8 mouse cellular contexts compared by ENCODE assay signal in genomic region chr6:85452816-85453215, GRCm38 (mm10). TPM values are rescaled to one million over a fixed set of nuclear protein-coding genes. Genes with fewer than 3 reads are reported as not detected.
DNase-seq lines count a peak whose midpoint lies in the region; ATAC-seq and TF ChIP-seq lines count a peak whose summit lies in the region.

No protein-coding gene starts in this region.

- no peaks in the 10 kb centered on the region for H3K36me3 ChIP-seq in spleen, adult 2 months (ENCODE audit: control insufficient read depth, insufficient read depth, low read length)
- no peaks in the 10 kb centered on the region for H3K36me3 ChIP-seq in hindbrain, embryonic 13.5 days
- H3K36me3 ChIP-seq in midbrain, embryonic 14.5 days (ENCODE audit: control insufficient read depth, insufficient read depth, low read length) = no peaks in the 10 kb centered on the region

- H3K4me1 ChIP-seq in spleen, adult 2 months (ENCODE audit: control insufficient read depth, insufficient read depth, insufficient read length) = peaks cover 15% of the 10 kb centered on the region; the same call in 1 of the 2 replicates
- H3K4me1 ChIP-seq in hindbrain, embryonic 13.5 days (replicated peaks) = peaks cover 58% of the 10 kb centered on the region
- H3K4me1 ChIP-seq in midbrain, embryonic 14.5 days (ENCODE audit: control insufficient read depth, insufficient read depth, low read length) = peaks cover 24% of the 10 kb centered on the region

- H3K4me3 ChIP-seq in spleen, adult 2 months (ENCODE audit: extremely low read depth, insufficient read depth, insufficient read length) = peak overlapping the region; percentile 96
- H3K4me3 ChIP-seq in hindbrain, embryonic 13.5 days = peak overlapping the region; percentile 56
- H3K4me3 ChIP-seq in midbrain, embryonic 14.5 days (replicated peaks; ENCODE audit: low read depth, low read length) = peak overlapping the region; percentile 56

- no peak for TF ChIP-seq POLR2A in spleen, adult 2 months (IDR thresholded peaks at IDR 0.05; ENCODE audit: low read depth, low read length)

- H3K27ac ChIP-seq in spleen, adult 2 months (ENCODE audit: insufficient read depth, low read length) = peak overlapping the region; percentile 79; the same call in 1 of the 2 replicates
- H3K27ac ChIP-seq in hindbrain, embryonic 13.5 days = peak overlapping the region; percentile 95
- peak overlapping the region; percentile 92 for H3K27ac ChIP-seq in midbrain, embryonic 14.5 days (replicated peaks; ENCODE audit: low read depth, low read length)

- H3K9ac ChIP-seq in hindbrain, embryonic 13.5 days = peak overlapping the region; percentile 83
- peak overlapping the region; percentile 80 for H3K9ac ChIP-seq in midbrain, embryonic 14.5 days (replicated peaks; ENCODE audit: low read length)

- DNase-seq in adrenal gland, adult 2 months = peak; percentile 70
- no peak for DNase-seq in adrenal gland, postnatal 4 days (ENCODE audit: low spot score in 2 of 2)
- DNase-seq in spleen, adult 2 months (ENCODE audit: low read depth in 1 of 2, low spot score in 2 of 2) = no peak
- no peak for DNase-seq in spleen, postnatal 14 days (ENCODE audit: low spot score in 2 of 2)
- no peak for DNase-seq in midbrain, embryonic 14.5 days
- no peak for DNase-seq in layer of hippocampus, adult 18-20 months (ENCODE audit: low spot score in 2 of 2)
- DNase-seq in adipocyte (ENCODE audit: low spot score) = no peak

- 8% methylated on average over 7 of the region's 7 CpGs for WGBS in spleen, adult 2 months
- 12% methylated on average over 7 of the region's 7 CpGs for whole genome bisulfite sequencing in hindbrain, embryonic 13.5 days
- 11% methylated on average over 7 of the region's 7 CpGs for WGBS in midbrain, embryonic 14.5 days

- no peaks in the 10 kb centered on the region for H3K27me3 ChIP-seq in spleen, adult 2 months (ENCODE audit: control insufficient read depth, insufficient read depth, low read length)
- no peaks in the 10 kb centered on the region for H3K27me3 ChIP-seq in hindbrain, embryonic 13.5 days
- no peaks in the 10 kb centered on the region for H3K27me3 ChIP-seq in midbrain, embryonic 14.5 days (ENCODE audit: control insufficient read depth, insufficient read depth, low read length)

- no peak for ATAC-seq in hindbrain, embryonic 13.5 days (ENCODE audit: low FRiP score)
- no peak for ATAC-seq in midbrain, embryonic 14.5 days (ENCODE audit: low FRiP score, low TSS enrichment)

- no peaks in the 10 kb centered on the region for H3K9me3 ChIP-seq in hindbrain, embryonic 13.5 days
- no peaks in the 10 kb centered on the region for H3K9me3 ChIP-seq in midbrain, embryonic 14.5 days (ENCODE audit: control insufficient read depth, low read length)

- H3K4me2 ChIP-seq in hindbrain, embryonic 13.5 days = peak overlapping the region; percentile 89
- H3K4me2 ChIP-seq in midbrain, embryonic 14.5 days (ENCODE audit: low read length) = peak overlapping the region; percentile 83

- TF ChIP-seq CTCF in spleen, adult 2 months (IDR thresholded peaks at IDR 0.05; ENCODE audit: extremely low read depth, insufficient read depth, insufficient read length, insufficient replicate concordance) = no peak

RNA-seq across cellular contexts. Expression of gene Pradc1, which starts 1.0 kb away (rescaled TPM):
- total RNA-seq in adrenal gland, adult 2 months (2021) = 10 to 100 TPM; 12.2 to 13.1 TPM
- 26.7 and 28.1 TPM in 2 replicates for polyA plus RNA-seq in adrenal gland, adult 2 months (2012; rRNA removed)
- total RNA-seq in adrenal gland, postnatal 4 days (2021) = 10 to 100 TPM; 14.8 to 17.4 TPM
- 13.9 and 16.5 TPM in 2 replicates for polyA plus RNA-seq in spleen, adult 2 months (2012; rRNA removed)
- 20.2 and 22.7 TPM in 2 replicates for polyA plus RNA-seq in hindbrain, embryonic 13.5 days (2015; fragmentation: Nextera tagmentation; extraction: Ambion mirVana)
- polyA plus RNA-seq in midbrain, embryonic 14.5 days (2014; fragmentation: Nextera tagmentation; extraction: Ambion mirVana) = 15.0 and 18.5 TPM in 2 replicates
- 10 to 100 TPM; 17.0 to 17.3 TPM for total RNA-seq in layer of hippocampus, adult 18-20 months (2021)

RNA-seq across cellular contexts. Expression of gene Cct7, which starts 1.5 kb away (rescaled TPM):
- 100 to 1,000 TPM; 241 to 294 TPM for total RNA-seq in adrenal gland, adult 2 months (2021)
- 63.3 and 81.3 TPM in 2 replicates for polyA plus RNA-seq in adrenal gland, adult 2 months (2012; rRNA removed)
- total RNA-seq in adrenal gland, postnatal 4 days (2021) = 100 to 1,000 TPM; 238 to 245 TPM
- 71.3 and 73.5 TPM in 2 replicates for polyA plus RNA-seq in spleen, adult 2 months (2012; rRNA removed)
- polyA plus RNA-seq in hindbrain, embryonic 13.5 days (2015; fragmentation: Nextera tagmentation; extraction: Ambion mirVana) = 601 and 603 TPM in 2 replicates
- polyA plus RNA-seq in midbrain, embryonic 14.5 days (2014; fragmentation: Nextera tagmentation; extraction: Ambion mirVana) = 589 and 591 TPM in 2 replicates
- 100 to 1,000 TPM; 229 to 234 TPM for total RNA-seq in layer of hippocampus, adult 18-20 months (2021)

RNA-seq across cellular contexts. Expression of gene Smyd5, which starts 21.0 kb away (rescaled TPM):
- 10 to 100 TPM; 33.1 to 36.3 TPM for total RNA-seq in adrenal gland, adult 2 months (2021)
- 19.9 and 23.0 TPM in 2 replicates for polyA plus RNA-seq in adrenal gland, adult 2 months (2012; rRNA removed)
- 10 to 100 TPM; 39.3 to 43.5 TPM for total RNA-seq in adrenal gland, postnatal 4 days (2021)
- polyA plus RNA-seq in spleen, adult 2 months (2012; rRNA removed) = 21.7 and 25.5 TPM in 2 replicates
- polyA plus RNA-seq in hindbrain, embryonic 13.5 days (2015; fragmentation: Nextera tagmentation; extraction: Ambion mirVana) = 58.4 and 59.0 TPM in 2 replicates
- 54.0 and 55.9 TPM in 2 replicates for polyA plus RNA-seq in midbrain, embryonic 14.5 days (2014; fragmentation: Nextera tagmentation; extraction: Ambion mirVana)
- 10 to 100 TPM; 46.9 to 49.0 TPM for total RNA-seq in layer of hippocampus, adult 18-20 months (2021)

RNA-seq across cellular contexts. Expression of gene Noto, which starts 29.1 kb away (rescaled TPM):
- not detected for total RNA-seq in adrenal gland, adult 2 months (2021)
- polyA plus RNA-seq in adrenal gland, adult 2 months (2012; rRNA removed) = not detected in 2 replicates
- total RNA-seq in adrenal gland, postnatal 4 days (2021) = not detected
- polyA plus RNA-seq in spleen, adult 2 months (2012; rRNA removed) = not detected in 2 replicates
- not detected in 2 replicates for polyA plus RNA-seq in hindbrain, embryonic 13.5 days (2015; fragmentation: Nextera tagmentation; extraction: Ambion mirVana)
- polyA plus RNA-seq in midbrain, embryonic 14.5 days (2014; fragmentation: Nextera tagmentation; extraction: Ambion mirVana) = not detected in 2 replicates
- total RNA-seq in layer of hippocampus, adult 18-20 months (2021) = not detected

RNA-seq across cellular contexts. Expression of gene Fbxo41, which starts 50.0 kb away (rescaled TPM):
- under 1 TPM; 0.40 to 0.90 TPM for total RNA-seq in adrenal gland, adult 2 months (2021)
- polyA plus RNA-seq in adrenal gland, adult 2 months (2012; rRNA removed) = 1.1 and 1.2 TPM in 2 replicates
- total RNA-seq in adrenal gland, postnatal 4 days (2021) = 1 to 10 TPM; 2.2 to 2.5 TPM
- polyA plus RNA-seq in spleen, adult 2 months (2012; rRNA removed) = 0.04 TPM in 2 replicates
- polyA plus RNA-seq in hindbrain, embryonic 13.5 days (2015; fragmentation: Nextera tagmentation; extraction: Ambion mirVana) = 5.3 and 5.5 TPM in 2 replicates
- polyA plus RNA-seq in midbrain, embryonic 14.5 days (2014; fragmentation: Nextera tagmentation; extraction: Ambion mirVana) = 10.1 and 11.4 TPM in 2 replicates
- total RNA-seq in layer of hippocampus, adult 18-20 months (2021) = 10 to 100 TPM; 86.4 to 86.8 TPM
